27 mouse cellular contexts compared by ENCODE assay signal in the genomic region with DNA sequence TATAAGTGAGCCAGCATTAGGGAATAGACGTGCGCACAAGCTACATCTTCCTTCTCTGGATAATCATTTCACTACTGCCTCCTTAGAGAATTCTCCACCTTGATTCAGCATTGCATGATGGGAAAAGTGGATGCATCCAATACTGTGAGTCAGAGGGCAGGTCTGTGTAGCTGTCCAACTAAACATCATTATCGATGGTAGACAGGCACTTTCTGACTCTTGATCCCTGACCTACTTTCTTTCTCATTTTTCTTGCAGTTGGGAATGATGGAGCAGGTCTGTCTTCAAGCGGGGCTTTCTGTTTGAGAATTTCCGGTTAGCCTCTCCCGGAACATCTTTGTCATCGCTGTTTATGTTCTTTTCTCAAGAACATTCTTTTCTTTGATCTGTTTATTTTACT.
DNase-seq lines count a peak whose midpoint lies in the region; ATAC-seq and TF ChIP-seq lines count a peak whose summit lies in the region.
"Had no signal": no experiment of that assay in that cellular context is flagged by ENCODE, and none has a peak within 500 bp of the region (broad histone marks: within the 10 kb centered on the region; RNA-seq: fewer than 3 reads in every experiment).

No protein-coding gene starts in this region.

- TF ChIP-seq EP300 in lung, postnatal 0 days (IDR thresholded peaks at IDR 0.05), result peak; percentile 79

- ATAC-seq in lung, postnatal 0 days, result peak; percentile 19
- peak; percentile 22; the same call in 1 of the 2 replicates for ATAC-seq in stomach, embryonic 15.5 days (ENCODE audit: insufficient read depth, low FRiP score, low read depth)
- no peak for ATAC-seq in intestine, embryonic 16.5 days
- ATAC-seq: forebrain, embryonic 13.5 days; intestine, postnatal 0 days; midbrain, embryonic 16.5 days had no signal

- no peaks in the 10 kb centered on the region for H3K36me3 ChIP-seq in lung, postnatal 0 days (ENCODE audit: insufficient read depth, low read length)
- no peaks in the 10 kb centered on the region for H3K36me3 ChIP-seq in stomach, embryonic 15.5 days
- no peaks in the 10 kb centered on the region for H3K36me3 ChIP-seq in intestine, embryonic 16.5 days (ENCODE audit: control insufficient read depth, insufficient read depth, low read length)
- H3K36me3 ChIP-seq: hindbrain, embryonic 13.5 days; kidney, embryonic 15.5 days; limb, embryonic 12.5 days; midbrain, embryonic 10.5 days; neural tube, embryonic 12.5 days had no signal

- no peaks in the 10 kb centered on the region; the same call in 1 of the 2 replicates for H3K4me1 ChIP-seq in lung, postnatal 0 days (ENCODE audit: insufficient read depth, low read depth, low read length)
- no peaks in the 10 kb centered on the region for H3K4me1 ChIP-seq in stomach, embryonic 15.5 days
- no peaks in the 10 kb centered on the region for H3K4me1 ChIP-seq in intestine, embryonic 16.5 days (ENCODE audit: control insufficient read depth, insufficient read depth, low read length)
- H3K4me1 ChIP-seq: forebrain, embryonic 13.5 days; hindbrain, embryonic 13.5 days; kidney, embryonic 15.5 days; limb, embryonic 12.5 days; midbrain, embryonic 10.5 days; neural tube, embryonic 12.5 days had no signal

- H3K27me3 ChIP-seq in lung, postnatal 0 days (replicated peaks; ENCODE audit: insufficient read depth, low read length), result no peaks in the 10 kb centered on the region
- H3K27me3 ChIP-seq in stomach, embryonic 15.5 days (replicated peaks), result no peaks in the 10 kb centered on the region
- H3K27me3 ChIP-seq in intestine, embryonic 16.5 days (replicated peaks; ENCODE audit: control insufficient read depth, insufficient read depth, low read length), result no peaks in the 10 kb centered on the region
- H3K27me3 ChIP-seq: forebrain, embryonic 13.5 days; hindbrain, embryonic 13.5 days; kidney, embryonic 15.5 days; limb, embryonic 12.5 days; neural tube, embryonic 12.5 days had no signal

- 41% methylated on average over 7 of the region's 7 CpGs for WGBS in lung, postnatal 0 days
- 46% methylated on average over 7 of the region's 7 CpGs for WGBS in stomach, embryonic 15.5 days
- WGBS in intestine, embryonic 16.5 days, result 55% methylated on average over 7 of the region's 7 CpGs

- peak; percentile 50 for DNase-seq in gastrocnemius, adult 18-20 months (ENCODE audit: low spot score)
- no peak for DNase-seq in gastrocnemius, postnatal 36 days
- DNase-seq in heart, adult 9 months (ENCODE audit: low spot score in 2 of 2), result peak; percentile 23 to 34
- no peak for DNase-seq in heart, postnatal 36 days
- DNase-seq in lung, postnatal 0 days (ENCODE audit: low spot score), result peak; percentile 31
- DNase-seq in lung, postnatal 4 days, result no peak
- DNase-seq: adrenal gland, postnatal 14 days; cerebellum, adult 11 months; cerebellum, adult 9-10 months; cerebellum, postnatal 36 days; heart, postnatal 14 days; kidney, postnatal 25 days; right cerebral cortex, adult 18-20 months; thymus, adult 18-20 months; thymus, postnatal 25 days had no signal

- H3K4me2 ChIP-seq in lung, postnatal 0 days (replicated peaks; ENCODE audit: low read depth, low read length), result no peak overlapping the region
- H3K4me2 ChIP-seq in stomach, embryonic 15.5 days, result no peak overlapping the region
- no peak overlapping the region for H3K4me2 ChIP-seq in intestine, embryonic 16.5 days (ENCODE audit: low read depth, low read length)
- H3K4me2 ChIP-seq: forebrain, embryonic 13.5 days; hindbrain, embryonic 13.5 days; kidney, embryonic 15.5 days; limb, embryonic 12.5 days; liver, embryonic 11.5 days; neural tube, embryonic 12.5 days had no signal

- no peak overlapping the region for H3K9ac ChIP-seq in lung, postnatal 0 days (replicated peaks; ENCODE audit: low read depth)
- no peak overlapping the region for H3K9ac ChIP-seq in stomach, embryonic 15.5 days
- no peak overlapping the region for H3K9ac ChIP-seq in intestine, embryonic 16.5 days (ENCODE audit: low read depth, low read length)
- H3K9ac ChIP-seq: forebrain, embryonic 13.5 days; hindbrain, embryonic 13.5 days; kidney, embryonic 15.5 days; limb, embryonic 12.5 days; neural tube, embryonic 12.5 days had no signal

- no peak overlapping the region for H3K27ac ChIP-seq in lung, postnatal 0 days (ENCODE audit: low read length)
- H3K27ac ChIP-seq in stomach, embryonic 15.5 days, result peak overlapping the region; percentile 6; the same call in 1 of the 2 replicates
- no peak overlapping the region for H3K27ac ChIP-seq in intestine, embryonic 16.5 days (ENCODE audit: low read length)
- H3K27ac ChIP-seq: forebrain, embryonic 13.5 days; hindbrain, embryonic 13.5 days; kidney, embryonic 15.5 days; limb, embryonic 12.5 days; midbrain, embryonic 10.5 days; neural tube, embryonic 12.5 days had no signal

- no peaks in the 10 kb centered on the region for H3K9me3 ChIP-seq in lung, postnatal 0 days (ENCODE audit: low read length)
- no peaks in the 10 kb centered on the region for H3K9me3 ChIP-seq in stomach, embryonic 15.5 days
- no peaks in the 10 kb centered on the region for H3K9me3 ChIP-seq in intestine, embryonic 16.5 days (ENCODE audit: control insufficient read depth, low read length)
- H3K9me3 ChIP-seq: forebrain, embryonic 13.5 days; hindbrain, embryonic 13.5 days; kidney, embryonic 15.5 days; limb, embryonic 12.5 days; midbrain, embryonic 10.5 days; neural tube, embryonic 12.5 days had no signal

- no peak for TF ChIP-seq CTCF in lung, postnatal 0 days (IDR thresholded peaks at IDR 0.05)

- no peak overlapping the region for H3K4me3 ChIP-seq in lung, postnatal 0 days (ENCODE audit: low read depth, low read length)
- no peak overlapping the region for H3K4me3 ChIP-seq in stomach, embryonic 15.5 days (replicated peaks)
- no peak overlapping the region for H3K4me3 ChIP-seq in intestine, embryonic 16.5 days (ENCODE audit: low read length)
- H3K4me3 ChIP-seq: forebrain, embryonic 13.5 days; hindbrain, embryonic 13.5 days; kidney, embryonic 15.5 days; limb, embryonic 12.5 days; midbrain, embryonic 10.5 days; myocyte; neural tube, embryonic 12.5 days had no signal

- intact Hi-C loops in gastrocnemius, postnatal 36 days (cut with DNase I), result no loop called here
- intact Hi-C loops in heart, postnatal 36 days (cut with DNase I), result no loop called here

Comparison
In these comparisons a context has a peak if more than half of its experiments do, and no peak if none do; other contexts are left out.
1. DNase-seq: peak in gastrocnemius, adult 18-20 months (single experiment), heart, adult 9 months (2 of 2) and lung, postnatal 0 days (single experiment); none in gastrocnemius, postnatal 36 days (0 of 2), heart, postnatal 36 days (0 of 2) and lung, postnatal 4 days (0 of 2).